Mouse (Mus musculus) right cerebral cortex, adult 2 months (tissue): ENCODE results near the gene Slc25a3.

Experiments used
- DNase-seq, 2 experiments: peaks; one replicate each; pipeline ENCODE4 v3.0.0; 2021 to 2022; ENCODE audit warnings: low spot score in 2 of 2

Slc25a3 gene

DNA sequence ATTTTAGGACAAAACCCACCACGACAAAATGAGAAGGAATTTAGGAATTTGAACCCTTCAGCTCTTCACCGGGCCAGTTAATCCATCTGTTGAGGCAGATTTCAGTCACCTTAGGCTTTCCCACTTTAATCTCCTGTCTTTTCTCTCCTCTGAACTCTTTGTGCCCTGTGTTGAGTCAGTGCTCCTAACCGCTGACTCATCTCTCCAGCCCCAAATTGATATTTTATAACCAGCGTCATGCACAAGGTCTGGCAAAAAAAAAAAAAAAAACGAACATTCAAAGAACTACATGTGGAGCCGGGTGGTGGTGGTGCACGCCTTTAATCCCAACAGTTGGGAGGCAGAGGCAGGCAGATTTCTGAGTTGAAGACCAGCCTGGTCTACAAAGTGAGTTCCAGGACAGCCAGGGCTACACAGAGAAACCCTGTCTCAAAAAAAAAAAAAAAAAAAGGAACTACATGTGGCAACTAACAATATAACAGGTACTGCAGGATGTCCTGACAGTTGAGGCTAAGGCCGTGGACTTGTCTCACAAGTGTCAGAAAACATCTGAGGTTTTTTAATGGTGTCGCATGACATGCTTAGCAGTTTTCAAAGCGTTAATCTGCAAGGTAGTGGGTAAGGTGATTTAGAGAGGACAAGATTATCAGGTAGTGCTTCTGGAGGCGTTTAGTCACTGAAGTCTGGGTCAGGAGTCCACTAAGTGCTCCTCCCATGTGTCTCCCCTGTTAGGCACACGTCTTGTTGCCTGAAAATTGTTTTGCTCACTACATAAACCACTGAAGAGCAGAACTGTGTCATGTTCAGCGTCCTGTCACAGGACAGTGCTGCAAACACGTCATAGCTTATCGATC lies 29.4 kb downstream of the Slc25a3 start:
- no peak for DNase-seq

- no peak for DNase-seq
Observed at GRCm38 (mm10) chr10:91092812-91093211, 31.0 kb downstream of the Slc25a3 start.

GRCm38 (mm10) chr10:91083393-91083927 lies 40.4 kb downstream of the Slc25a3 start:
- DNase-seq = no peak

DNA sequence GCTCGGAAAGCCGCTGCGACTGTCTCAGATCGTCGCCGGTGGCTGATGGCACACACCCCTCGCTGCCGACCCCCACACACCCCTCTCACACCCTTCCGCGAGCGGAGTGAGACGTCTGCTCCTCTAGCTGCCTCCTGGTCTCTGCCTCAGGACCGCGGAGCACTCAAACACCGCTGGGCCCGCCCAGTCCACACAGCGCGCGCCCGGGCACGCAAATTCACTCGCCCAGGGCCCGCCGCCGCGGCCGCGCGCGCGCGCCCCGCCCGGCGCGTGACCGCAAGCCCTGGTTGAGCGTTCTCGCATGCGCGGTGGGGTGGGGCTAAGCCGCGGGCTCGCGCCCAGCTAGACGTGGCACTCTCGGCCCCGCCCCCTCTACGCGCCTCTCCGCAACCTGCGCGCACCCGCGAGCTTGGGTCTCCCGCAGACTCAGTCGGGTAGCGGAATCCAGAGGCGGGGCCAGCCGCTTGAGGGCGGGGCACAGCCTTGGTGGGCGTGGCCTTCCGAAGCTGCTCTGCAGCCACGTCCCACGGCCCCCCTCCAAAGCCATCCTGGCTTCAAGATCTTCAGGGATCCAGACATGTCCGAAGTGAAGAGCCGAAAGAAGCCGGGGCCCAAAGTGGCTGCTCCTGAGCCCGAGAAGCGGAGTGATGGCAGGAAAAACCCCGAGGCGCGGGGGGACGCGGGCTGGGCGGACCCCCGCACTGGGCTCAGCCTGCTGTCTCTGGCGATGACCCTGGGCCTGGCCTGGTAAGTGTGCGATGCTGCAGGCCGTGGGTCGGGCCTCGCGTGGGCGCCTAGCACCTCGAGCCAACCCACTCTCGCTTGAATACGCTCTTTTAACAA lies 41.1 kb downstream of the Slc25a3 start, which contains the start of the genes Apaf1 and Ikbip:
Gene Apaf1, minus strand, starts transcription at position 221 of the 843 bp plus-strand sequence.
Gene Ikbip, plus strand, starts transcription at position 391 of the 843 bp plus-strand sequence.
- peak; percentile 99 to 100 for DNase-seq

- DNase-seq = peak in 1 of 2 experiments; percentile 17
Observed at GRCm38 (mm10) chr10:91081959-91082507, 41.8 kb downstream of the Slc25a3 start.

GRCm38 (mm10) chr10:91080540-91080939 lies 43.3 kb downstream of the Slc25a3 start:
- DNase-seq = no peak

DNA sequence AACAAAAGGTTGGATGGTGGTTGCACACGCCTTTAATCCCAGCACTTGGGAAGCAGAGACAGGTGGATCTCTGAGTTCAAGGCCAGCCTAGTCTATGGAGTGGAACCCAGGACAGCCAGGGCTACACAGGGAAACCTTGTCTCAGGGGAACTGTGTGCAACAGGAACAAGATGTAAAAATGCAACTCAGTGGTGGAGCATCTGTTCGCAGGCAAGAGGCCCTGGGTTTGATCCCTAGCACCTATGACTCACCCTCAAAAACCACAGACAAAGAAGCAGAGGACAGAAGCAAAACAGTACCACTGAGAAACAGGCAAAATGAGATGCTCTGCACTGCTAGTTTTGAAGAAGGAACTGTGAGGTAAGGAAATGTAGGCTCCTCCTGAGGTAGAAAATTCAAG lies 47.2 kb downstream of the Slc25a3 start:
- no peak for DNase-seq

GRCm38 (mm10) chr10:91073345-91073744 lies 50.5 kb downstream of the Slc25a3 start:
- DNase-seq = no peak

DNA sequence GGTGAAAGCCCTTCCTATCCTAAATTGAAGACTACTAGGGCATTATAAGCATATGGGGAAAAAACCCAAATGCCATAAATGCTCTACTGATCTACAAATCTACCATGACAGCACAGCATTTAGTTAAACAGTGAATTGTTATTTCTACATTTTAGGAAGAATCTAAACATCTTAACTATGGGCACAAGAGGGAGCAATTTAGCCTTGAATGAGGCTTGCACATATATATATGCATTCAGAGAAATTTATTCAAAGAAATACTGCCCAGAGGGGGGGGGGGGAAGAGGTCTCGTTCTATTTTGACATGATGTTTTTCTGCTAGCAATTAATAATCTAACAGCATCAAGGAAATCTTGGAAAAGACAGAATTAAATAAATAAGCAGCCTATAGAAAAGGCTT lies 52.1 kb downstream of the Slc25a3 start:
- no peak for DNase-seq
